Mouse (Mus musculus) ES-E14 (cell line): ENCODE measurements at regions not wholly inside any gene's neighbourhood (a gene's known extent, or its start where the extent isn't known, plus 50 kb on each side); places are given as distances from the start of the nearest gene placed in this dataset.

Source experiments
- DNase-seq: peaks from one replicate; pipeline ENCODE4 v3.0.0-alpha.2; 2013; ENCODE audit warnings: low read depth, low spot score
- H3K27ac ChIP-seq: 2 replicates; pipeline ENCODE4 v1.5.1; 2012; ENCODE audit warnings: low read depth, mild to moderate bottlenecking, low read length, moderate library complexity, mixed read lengths; ENCODE audit not compliant: poor library complexity, insufficient read depth, severe bottlenecking
- H3K36me3 ChIP-seq: 2 replicates; pipeline ENCODE4 v1.6.1; 2012; ENCODE audit warnings: mild to moderate bottlenecking, low read length, moderate library complexity, mixed read lengths; ENCODE audit not compliant: control insufficient read depth, poor library complexity, insufficient read depth, severe bottlenecking
- H3K4me1 ChIP-seq, 2 experiments: fragments of 150-350 bp in 1 of 2; sonication (generic) in 1 of 2; 2 replicates each; pipeline ENCODE4 v1.6.1; 2012; ENCODE audit warnings: low read length in 2 of 2, mild to moderate bottlenecking in 1 of 2, mixed read lengths in 1 of 2; ENCODE audit not compliant: control insufficient read depth in 2 of 2, insufficient read depth in 2 of 2, poor library complexity in 1 of 2
- H3K4me3 ChIP-seq, 2 experiments: fragments of 150-350 bp in 1 of 2; sonication (generic) in 1 of 2; 2 replicates each; pipeline ENCODE4 v1.5.1; 2012; ENCODE audit warnings: low read length in 2 of 2, low read depth in 1 of 2, mild to moderate bottlenecking in 1 of 2, mixed read lengths in 1 of 2; ENCODE audit not compliant: insufficient read depth in 1 of 2, poor library complexity in 1 of 2, severe bottlenecking in 1 of 2
- H3K9ac ChIP-seq: 2 replicates; pipeline ENCODE4 v1.6.1; 2012; ENCODE audit warnings: low read depth, mild to moderate bottlenecking, low read length, mixed read lengths; ENCODE audit not compliant: poor library complexity, insufficient read depth, severe bottlenecking
- H3K9me3 ChIP-seq: fragments of 150-350 bp; sonication (generic); 2 replicates; pipeline ENCODE4 v1.6.1; 2012; ENCODE audit warnings: low read depth, mild to moderate bottlenecking, low read length; ENCODE audit not compliant: control insufficient read depth, insufficient read depth
- CHD2 ChIP-seq: IDR thresholded peaks from 2 replicates; pipeline ENCODE4 v1.6.1; 2014; ENCODE audit warnings: mild to moderate bottlenecking, low read depth, low read length, inconsistent platforms
- HCFC1 ChIP-seq: IDR thresholded peaks from 2 replicates; pipeline ENCODE4 v1.6.1; 2012; ENCODE audit warnings: low read length, inconsistent platforms, borderline replicate concordance; ENCODE audit not compliant: insufficient read depth
- MAFK ChIP-seq: IDR thresholded peaks from 2 replicates; pipeline ENCODE4 v1.6.1; 2014; ENCODE audit warnings: mild to moderate bottlenecking, low read depth, low read length, inconsistent platforms; ENCODE audit not compliant: insufficient read depth
- ZC3H11A ChIP-seq: IDR thresholded peaks from 2 replicates; pipeline ENCODE4 v1.6.1; 2012; ENCODE audit warnings: low read depth, mild to moderate bottlenecking, inconsistent platforms, low read length, borderline replicate concordance
- ZNF384 ChIP-seq: IDR thresholded peaks from 2 replicates; pipeline ENCODE4 v1.6.1; 2012; ENCODE audit warnings: low read depth, low read length, inconsistent platforms
- in situ Hi-C, 2 experiments: fragments of 600-800 bp; cut with MboI; formaldehyde crosslinking; loops; one replicate each; pipeline ENCODE4 v1.15.1; 2025; ENCODE audit warnings: low sequenced_read_pairs in 2 of 2, inconsistent platforms in 1 of 2; ENCODE audit not compliant: unreplicated experiment in 2 of 2

GRCm38 (mm10) chr5:116822141-116822540, 230.5 kb upstream of the Srrm4 start:
- in situ Hi-C loops, result no loop called here
- no peak overlapping the region for H3K27ac ChIP-seq

GRCm38 (mm10) chr5:116809799-116810198, 218.2 kb upstream of the Srrm4 start:
- in situ Hi-C loops, result no loop called here
- Histone ChIP-seq H3K4me3 (no peak overlapping the region), H3K27ac (no peak overlapping the region), H3K9me3 (no peaks in the 10 kb centered on the region), H3K36me3 (no peaks in the 10 kb centered on the region), H3K4me1 (no peaks in the 10 kb centered on the region), H3K9ac (no peak overlapping the region)
- TF ChIP-seq CHD2, result no peak
- TF ChIP-seq ZC3H11A, result no peak
- DNase-seq, result no peak

More at GRCm38 (mm10) chr5:116822141-116822540, 230.5 kb upstream of the Srrm4 start:
- no peaks in the 10 kb centered on the region for H3K36me3 ChIP-seq
- no peaks in the 10 kb centered on the region for H3K4me1 ChIP-seq
- DNase-seq, result no peak
- H3K4me3 ChIP-seq, result no peak overlapping the region
- no peaks in the 10 kb centered on the region for H3K9me3 ChIP-seq
- H3K9ac ChIP-seq, result no peak overlapping the region
- no peak for TF ChIP-seq CHD2
- TF ChIP-seq ZNF384, result no peak
- TF ChIP-seq ZC3H11A, result no peak

- no peak for DNase-seq
- Histone ChIP-seq H3K9ac (no peak overlapping the region), H3K4me1 (no peaks in the 10 kb centered on the region), H3K9me3 (no peaks in the 10 kb centered on the region), H3K36me3 (no peaks in the 10 kb centered on the region), H3K27ac (no peak overlapping the region), H3K4me3 (no peak overlapping the region)
- in situ Hi-C loops, result no loop called here
- TF ChIP-seq CHD2, result no peak
- no peak for TF ChIP-seq MAFK
- no peak for TF ChIP-seq ZNF384
- TF ChIP-seq HCFC1, result no peak
- TF ChIP-seq ZC3H11A, result no peak
These were observed 217.6 kb upstream of the Srrm4 start for GRCm38 (mm10) chr5:116809001-116809759.

- no peaks in the 10 kb centered on the region for H3K36me3 ChIP-seq
- in situ Hi-C loops, result no loop called here
- TF ChIP-seq MAFK, result peak; percentile 69
- TF ChIP-seq ZC3H11A, result no peak
- no peak overlapping the region for H3K9ac ChIP-seq
- H3K4me1 ChIP-seq, result peaks cover 3 to 7% of the 10 kb centered on the region in 2 experiments
- no peak for DNase-seq
- no peak overlapping the region for H3K4me3 ChIP-seq
- H3K9me3 ChIP-seq, result no peaks in the 10 kb centered on the region
- no peak overlapping the region for H3K27ac ChIP-seq
These were observed 205.8 kb upstream of the Srrm4 start for GRCm38 (mm10) chr5:116797460-116797859.

- in situ Hi-C loops, result no loop called here
- H3K36me3 ChIP-seq, result no peaks in the 10 kb centered on the region
- H3K4me1 ChIP-seq, result peaks cover 5 to 13% of the 10 kb centered on the region in 2 experiments
- DNase-seq, result no peak
- H3K4me3 ChIP-seq, result no peak overlapping the region
- no peak overlapping the region for H3K9ac ChIP-seq
- TF ChIP-seq HCFC1 (no peak), ZC3H11A (no peak), MAFK (no peak), CHD2 (no peak), ZNF384 (no peak)
- H3K9me3 ChIP-seq, result no peaks in the 10 kb centered on the region
- H3K27ac ChIP-seq, result no peak overlapping the region
These were observed 203.6 kb upstream of the Srrm4 start for GRCm38 (mm10) chr5:116795169-116795568.
